Mouse (Mus musculus): ENCODE data around the gene Mrtfa. TPM values are rescaled to one million over a fixed set of nuclear protein-coding genes. Genes with fewer than 3 reads are reported as not detected.
A peak's percentile ranks its signal among the peaks of the same experiment; 100 is the strongest.

Gene Mrtfa
- total RNA-seq, 1 experiment from 2014 or later = 10.5 TPM

GRCm38 (mm10) chr15:81199372-81199959 lies 8.9 kb upstream of the Mrtfa start:
- ATAC-seq (replicated peaks; ENCODE audit: low read depth, poor library complexity, severe bottlenecking) = peak; percentile 66; the same call in 1 of the 2 replicates

- no peak for ATAC-seq (replicated peaks; ENCODE audit: low read depth, poor library complexity, severe bottlenecking)
Observed at GRCm38 (mm10) chr15:81198447-81198846, 7.9 kb upstream of the Mrtfa start.

GRCm38 (mm10) chr15:81197197-81197596 lies 6.6 kb upstream of the Mrtfa start:
- ATAC-seq (replicated peaks; ENCODE audit: low read depth, poor library complexity, severe bottlenecking) = no peak

GRCm38 (mm10) chr15:81195447-81195846 lies 4.9 kb upstream of the Mrtfa start:
- no peak for ATAC-seq (replicated peaks; ENCODE audit: low read depth, poor library complexity, severe bottlenecking)

GRCm38 (mm10) chr15:81194791-81195190 lies 4.2 kb upstream of the Mrtfa start:
- no peak for ATAC-seq (replicated peaks; ENCODE audit: low read depth, poor library complexity, severe bottlenecking)

- no peak for ATAC-seq (replicated peaks; ENCODE audit: low read depth, poor library complexity, severe bottlenecking)
Observed at GRCm38 (mm10) chr15:81192858-81193257, 2.3 kb upstream of the Mrtfa start.

- ATAC-seq (replicated peaks; ENCODE audit: low read depth, poor library complexity, severe bottlenecking) = no peak
Observed at GRCm38 (mm10) chr15:81192316-81192715, 1.8 kb upstream of the Mrtfa start.

GRCm38 (mm10) chr15:81191303-81191702 lies 746 bp upstream of the Mrtfa start:
- no peak for ATAC-seq (replicated peaks; ENCODE audit: low read depth, poor library complexity, severe bottlenecking)

- no peak; the same call in 1 of the 2 replicates for ATAC-seq (replicated peaks; ENCODE audit: low read depth, poor library complexity, severe bottlenecking)
Observed at GRCm38 (mm10) chr15:81190011-81190629, 437 bp downstream of the Mrtfa start.

GRCm38 (mm10) chr15:81189061-81189460 lies 1.5 kb downstream of the Mrtfa start:
- ATAC-seq (replicated peaks; ENCODE audit: low read depth, poor library complexity, severe bottlenecking) = no peak

- no peak for ATAC-seq (replicated peaks; ENCODE audit: low read depth, poor library complexity, severe bottlenecking)
Observed at GRCm38 (mm10) chr15:81184913-81185312, 5.6 kb downstream of the Mrtfa start.

GRCm38 (mm10) chr15:81181233-81181632 lies 9.3 kb downstream of the Mrtfa start:
- no peak for ATAC-seq (replicated peaks; ENCODE audit: low read depth, poor library complexity, severe bottlenecking)

GRCm38 (mm10) chr15:81179523-81179922 lies 11.0 kb downstream of the Mrtfa start:
- ATAC-seq (replicated peaks; ENCODE audit: low read depth, poor library complexity, severe bottlenecking) = no peak

GRCm38 (mm10) chr15:81178703-81179102 lies 11.9 kb downstream of the Mrtfa start:
- no peak for ATAC-seq (replicated peaks; ENCODE audit: low read depth, poor library complexity, severe bottlenecking)

- no peak for ATAC-seq (replicated peaks; ENCODE audit: low read depth, poor library complexity, severe bottlenecking)
Observed at GRCm38 (mm10) chr15:81177860-81178259, 12.7 kb downstream of the Mrtfa start.

GRCm38 (mm10) chr15:81175633-81176032 lies 14.9 kb downstream of the Mrtfa start:
- ATAC-seq (replicated peaks; ENCODE audit: low read depth, poor library complexity, severe bottlenecking) = no peak

GRCm38 (mm10) chr15:81172259-81172658 lies 18.3 kb downstream of the Mrtfa start:
- ATAC-seq (replicated peaks; ENCODE audit: low read depth, poor library complexity, severe bottlenecking) = no peak

- no peak for ATAC-seq (replicated peaks; ENCODE audit: low read depth, poor library complexity, severe bottlenecking)
Observed at GRCm38 (mm10) chr15:81168735-81169134, 21.8 kb downstream of the Mrtfa start.

- no peak for ATAC-seq (replicated peaks; ENCODE audit: low read depth, poor library complexity, severe bottlenecking)
Observed at GRCm38 (mm10) chr15:81167831-81168230, 22.7 kb downstream of the Mrtfa start.

- ATAC-seq (replicated peaks; ENCODE audit: low read depth, poor library complexity, severe bottlenecking) = no peak
Observed at GRCm38 (mm10) chr15:81166291-81166690, 24.3 kb downstream of the Mrtfa start.

- no peak for ATAC-seq (replicated peaks; ENCODE audit: low read depth, poor library complexity, severe bottlenecking)
Observed at GRCm38 (mm10) chr15:81164560-81165310, 25.8 kb downstream of the Mrtfa start.
